Mouse (Mus musculus) kidney, embryonic 15.5 days (tissue): Measurements from ENCODE around the gene Gadd45g. TPM values are rescaled to one million over a fixed set of nuclear protein-coding genes. Genes with fewer than 3 reads are reported as not detected.
A peak's percentile ranks its signal among the peaks of the same experiment; 100 is the strongest.
"Not testable (repeated sequence)": the region's sequence is repeated elsewhere in the genome, so short reads cannot be mapped to it uniquely, and the experiment has no call there.

Source experiments
- ATAC-seq: fragments of 200-750 bp; cut with Nextera tagmentation; replicated peaks from 2 replicates; pipeline ENCODE4 v1.8.0; 2017; ENCODE audit warnings: moderate TSS enrichment; ENCODE audit not compliant: low FRiP score
- H3K27ac ChIP-seq: fragments of 300-500 bp; sonication (generic); 2 replicates; pipeline ENCODE4 v1.5.1; 2015; ENCODE audit warnings: mild to moderate bottlenecking, inconsistent platforms
- H3K27me3 ChIP-seq: fragments of 300-500 bp; sonication (generic); 2 replicates; pipeline ENCODE4 v1.6.1; 2015; ENCODE audit warnings: inconsistent platforms
- H3K36me3 ChIP-seq: fragments of 300-500 bp; sonication (generic); 2 replicates; pipeline ENCODE4 v1.6.1; 2015; ENCODE audit warnings: inconsistent platforms
- H3K4me1 ChIP-seq: fragments of 300-500 bp; sonication (generic); 2 replicates; pipeline ENCODE4 v1.6.1; 2015; ENCODE audit warnings: inconsistent platforms
- H3K4me2 ChIP-seq: fragments of 300-500 bp; sonication (generic); 2 replicates; pipeline ENCODE4 v1.6.1; 2015; ENCODE audit warnings: moderate library complexity, mild to moderate bottlenecking, inconsistent platforms
- H3K4me3 ChIP-seq: fragments of 300-500 bp; sonication (generic); replicated peaks from 2 replicates; pipeline ENCODE4 v1.5.1; 2015; ENCODE audit warnings: mild to moderate bottlenecking, inconsistent platforms
- H3K9ac ChIP-seq: fragments of 300-500 bp; sonication (generic); 2 replicates; pipeline ENCODE4 v1.6.1; 2015; ENCODE audit warnings: mild to moderate bottlenecking, inconsistent platforms
- H3K9me3 ChIP-seq: fragments of 300-500 bp; sonication (generic); replicated peaks from 2 replicates; pipeline ENCODE4 v1.6.1; 2016; ENCODE audit warnings: inconsistent platforms
- WGBS: fragments of 180-500 bp; shearing (Covaris S2); methylation state at CpG from one replicate; pipeline ENCODE4 v1.1.7; 2015; ENCODE audit warnings: mixed read lengths; 5-methylcytosine and 5-hydroxymethylcytosine counted together
- polyA plus RNA-seq: library from polyadenylated mRNA; unstranded; fragments of >200 nt; fragmentation: Nextera tagmentation; extraction: Ambion mirVana; gene quantifications from 2 replicates; pipeline ENCODE4 v1.2.1, GENCODE M21; 2015

The Gadd45g gene
- polyA plus RNA-seq, 1 experiment from 2014 or later: 40.2 TPM

- WGBS: 82% methylated on average over 5 of the region's 5 CpGs
- Histone ChIP-seq H3K9ac (no peak overlapping the region), H3K36me3 (no peaks in the 10 kb centered on the region), H3K27ac (no peak overlapping the region), H3K27me3 (peaks cover 3% of the 10 kb centered on the region; the same call in 1 of the 2 replicates), H3K4me2 (no peak overlapping the region), H3K4me1 (peaks cover 12% of the 10 kb centered on the region; the same call in 1 of the 2 replicates), H3K4me3 (no peak overlapping the region), H3K9me3 (no peaks in the 10 kb centered on the region)
- ATAC-seq: no peak
These were observed 29.9 kb upstream of the Gadd45g start for GRCm38 (mm10) chr13:51816559-51817041.

- ATAC-seq: peak; percentile 76
These were observed 28.1 kb upstream of the Gadd45g start for GRCm38 (mm10) chr13:51818170-51818943.

GRCm38 (mm10) chr13:51818944-51819326 is 27.5 kb upstream of the Gadd45g start:
- no peak for ATAC-seq
- H3K9ac ChIP-seq: no peak overlapping the region
- WGBS: 72% methylated on average over 3 of the region's 3 CpGs
- H3K9me3 ChIP-seq: no peaks in the 10 kb centered on the region
- no peak overlapping the region for H3K4me3 ChIP-seq
- no peaks in the 10 kb centered on the region for H3K27me3 ChIP-seq
- H3K27ac ChIP-seq: 0 out of 2 replicates have a peak overlapping the region, but pooled peaks have one; percentile 18
- H3K4me1 ChIP-seq: peaks cover 19% of the 10 kb centered on the region
- no peaks in the 10 kb centered on the region for H3K36me3 ChIP-seq
- no peak overlapping the region for H3K4me2 ChIP-seq

More at GRCm38 (mm10) chr13:51818170-51818943, 28.1 kb upstream of the Gadd45g start:
- 49% methylated on average over 6 of the region's 6 CpGs for whole genome bisulfite sequencing
- Histone ChIP-seq H3K27ac (peak overlapping the region; percentile 59; the same call in 1 of the 2 replicates), H3K9ac (no peak overlapping the region), H3K36me3 (no peaks in the 10 kb centered on the region), H3K4me1 (peaks cover 17% of the 10 kb centered on the region), H3K4me3 (no peak overlapping the region), H3K27me3 (no peaks in the 10 kb centered on the region), H3K4me2 (no peak overlapping the region), H3K9me3 (no peaks in the 10 kb centered on the region)

GRCm38 (mm10) chr13:51819351-51819750 is 27.1 kb upstream of the Gadd45g start:
- H3K27ac ChIP-seq: 0 out of 2 replicates have a peak overlapping the region, but pooled peaks have one; percentile 18
- 77% methylated on average over 6 of the region's 6 CpGs for WGBS
- peaks cover 22% of the 10 kb centered on the region for H3K4me1 ChIP-seq
- no peaks in the 10 kb centered on the region for H3K36me3 ChIP-seq
- no peak overlapping the region for H3K4me3 ChIP-seq
- no peak overlapping the region for H3K4me2 ChIP-seq
- no peaks in the 10 kb centered on the region for H3K9me3 ChIP-seq
- H3K9ac ChIP-seq: no peak overlapping the region
- H3K27me3 ChIP-seq: no peaks in the 10 kb centered on the region
- ATAC-seq: no peak

- Histone ChIP-seq H3K9me3 (no peaks in the 10 kb centered on the region), H3K27ac (no peak overlapping the region), H3K4me1 (peaks cover 29% of the 10 kb centered on the region), H3K9ac (no peak overlapping the region), H3K4me2 (no peak overlapping the region), H3K27me3 (no peaks in the 10 kb centered on the region), H3K36me3 (no peaks in the 10 kb centered on the region), H3K4me3 (no peak overlapping the region)
- WGBS: 50% methylated on average over 3 of the region's 3 CpGs
- ATAC-seq: no peak
These were observed 24.5 kb upstream of the Gadd45g start for GRCm38 (mm10) chr13:51821988-51822387.

GRCm38 (mm10) chr13:51823822-51824495 is 22.5 kb upstream of the Gadd45g start:
- peak; percentile 61 for ATAC-seq
- Histone ChIP-seq H3K4me3 (no peak overlapping the region), H3K27ac (peak overlapping the region; percentile 75), H3K36me3 (no peaks in the 10 kb centered on the region), H3K9ac (no peak overlapping the region), H3K4me2 (no peak overlapping the region), H3K4me1 (peaks cover 23% of the 10 kb centered on the region), H3K9me3 (no peaks in the 10 kb centered on the region), H3K27me3 (no peaks in the 10 kb centered on the region)
- WGBS: 36% methylated on average over 8 of the region's 8 CpGs

- no peaks in the 10 kb centered on the region for H3K27me3 ChIP-seq
- ATAC-seq: no peak
These were observed 15.6 kb upstream of the Gadd45g start for GRCm38 (mm10) chr13:51830744-51831450.

GRCm38 (mm10) chr13:51832491-51832890 is 14.0 kb upstream of the Gadd45g start:
- whole genome bisulfite sequencing: 83% methylated on average over 6 of the region's 6 CpGs
- H3K9me3 ChIP-seq: no peaks in the 10 kb centered on the region
- H3K4me3 ChIP-seq: no peak overlapping the region
- H3K9ac ChIP-seq: no peak overlapping the region
- H3K27ac ChIP-seq: no peak overlapping the region
- H3K27me3 ChIP-seq: no peaks in the 10 kb centered on the region
- H3K36me3 ChIP-seq: no peaks in the 10 kb centered on the region
- ATAC-seq: no peak
- H3K4me1 ChIP-seq: peaks cover 15% of the 10 kb centered on the region
- no peak overlapping the region for H3K4me2 ChIP-seq

More at GRCm38 (mm10) chr13:51830744-51831450, 15.6 kb upstream of the Gadd45g start:
- Histone ChIP-seq H3K4me2 (no peak overlapping the region), H3K9ac (no peak overlapping the region), H3K36me3 (no peaks in the 10 kb centered on the region), H3K9me3 (no peaks in the 10 kb centered on the region), H3K4me1 (peaks cover 9% of the 10 kb centered on the region), H3K4me3 (no peak overlapping the region), H3K27ac (no peak overlapping the region)
- WGBS: 29% methylated on average over 10 of the region's 10 CpGs

- ATAC-seq: no peak
- no peaks in the 10 kb centered on the region for H3K27me3 ChIP-seq
- H3K9ac ChIP-seq: no peak overlapping the region
- H3K9me3 ChIP-seq: no peaks in the 10 kb centered on the region
- no peak overlapping the region for H3K4me3 ChIP-seq
- H3K4me2 ChIP-seq: no peak overlapping the region
- no peak overlapping the region for H3K27ac ChIP-seq
- WGBS: 46% methylated on average over 2 of the region's 2 CpGs
- peaks cover 15% of the 10 kb centered on the region for H3K4me1 ChIP-seq
- H3K36me3 ChIP-seq: no peaks in the 10 kb centered on the region
These were observed 12.9 kb upstream of the Gadd45g start for GRCm38 (mm10) chr13:51833611-51834010.

GRCm38 (mm10) chr13:51834024-51834423 is 12.5 kb upstream of the Gadd45g start:
- not testable (repeated sequence) for H3K4me3 ChIP-seq, ATAC-seq, H3K27ac ChIP-seq, H3K4me2 ChIP-seq, H3K27me3 ChIP-seq, H3K9ac ChIP-seq, H3K36me3 ChIP-seq, H3K9me3 ChIP-seq
- peaks cover 15% of the 10 kb centered on the region for H3K4me1 ChIP-seq
- 59% methylated on average over 8 of the region's 8 CpGs for WGBS

- Histone ChIP-seq H3K9ac (no peak overlapping the region), H3K36me3 (no peaks in the 10 kb centered on the region), H3K9me3 (no peaks in the 10 kb centered on the region), H3K4me1 (peaks cover 15% of the 10 kb centered on the region), H3K27me3 (peaks cover 5% of the 10 kb centered on the region; the same call in 1 of the 2 replicates), H3K4me2 (no peak overlapping the region), H3K27ac (no peak overlapping the region), H3K4me3 (no peak overlapping the region)
- ATAC-seq: no peak
- 63% methylated on average over 2 of the region's 2 CpGs for WGBS
These were observed 12.0 kb upstream of the Gadd45g start for GRCm38 (mm10) chr13:51834520-51834919.

GRCm38 (mm10) chr13:51835208-51835607 is 11.3 kb upstream of the Gadd45g start:
- H3K27me3 ChIP-seq, H3K36me3 ChIP-seq, H3K4me3 ChIP-seq, ATAC-seq, H3K27ac ChIP-seq, H3K9ac ChIP-seq, H3K4me2 ChIP-seq, H3K9me3 ChIP-seq: not testable (repeated sequence)
- peaks cover 15% of the 10 kb centered on the region for H3K4me1 ChIP-seq
- 80% methylated on average over 4 of the region's 4 CpGs for WGBS
